In genomic region chr3:24552631-24553030, GRCm38 (mm10) we compare ENCODE assay signal across 19 mouse cellular contexts.
"Had no signal": no experiment of that assay in that cellular context is flagged by ENCODE, and none has a peak within 500 bp of the region (broad histone marks: within the 10 kb centered on the region; RNA-seq: fewer than 3 reads in every experiment).

No protein-coding gene starts in this region.

- H3K4me2 ChIP-seq: liver, embryonic 15.5 days; lung, embryonic 15.5 days; midbrain, embryonic 11.5 days; midbrain, embryonic 13.5 days; midbrain, embryonic 15.5 days; neural tube, embryonic 12.5 days; stomach, embryonic 15.5 days had no signal

- H3K9me3 ChIP-seq: liver, embryonic 15.5 days; lung, embryonic 15.5 days; megakaryocyte, embryonic 14.5 days; midbrain, embryonic 13.5 days; midbrain, embryonic 15.5 days; neural tube, embryonic 12.5 days; stomach, embryonic 15.5 days had no signal

- H3K36me3 ChIP-seq: liver, embryonic 15.5 days; lung, embryonic 15.5 days; midbrain, embryonic 13.5 days; midbrain, embryonic 15.5 days; neural tube, embryonic 12.5 days; stomach, embryonic 15.5 days had no signal

- H3K4me3 ChIP-seq: liver, embryonic 15.5 days; lung, embryonic 15.5 days; megakaryocyte, embryonic 14.5 days; midbrain, embryonic 13.5 days; midbrain, embryonic 15.5 days; neural tube, embryonic 12.5 days; stomach, embryonic 15.5 days had no signal

- DNase-seq: liver, postnatal 0 days; lung, adult 2 months; lung, postnatal 14 days; lung, postnatal 36 days; right cerebral cortex, postnatal 14 days; thymus, adult 18-20 months; thymus, postnatal 14 days; thymus, postnatal 36 days had no signal

- H3K9ac ChIP-seq: liver, embryonic 15.5 days; liver, postnatal 0 days; lung, embryonic 15.5 days; midbrain, embryonic 13.5 days; midbrain, embryonic 15.5 days; neural tube, embryonic 12.5 days; stomach, embryonic 15.5 days had no signal

- H3K27ac ChIP-seq: liver, embryonic 15.5 days; lung, embryonic 15.5 days; macrophage; midbrain, embryonic 13.5 days; midbrain, embryonic 15.5 days; neural tube, embryonic 12.5 days; stomach, embryonic 15.5 days; stomach, postnatal 0 days had no signal

- H3K27me3 ChIP-seq: liver, embryonic 15.5 days; lung, embryonic 15.5 days; megakaryocyte, embryonic 14.5 days; midbrain, embryonic 13.5 days; midbrain, embryonic 15.5 days; neural tube, embryonic 12.5 days; stomach, embryonic 15.5 days had no signal

- H3K4me1 ChIP-seq: liver, embryonic 15.5 days; lung, embryonic 15.5 days; megakaryocyte, embryonic 14.5 days; midbrain, embryonic 13.5 days; midbrain, embryonic 15.5 days; neural tube, embryonic 12.5 days; stomach, embryonic 15.5 days had no signal

- ATAC-seq: liver, postnatal 0 days; lung, postnatal 0 days; midbrain, embryonic 13.5 days; midbrain, embryonic 15.5 days had no signal
